Mouse (Mus musculus) adipocyte (in vitro differentiated cells): ENCODE data around the gene Psme3.

Experiments used
- DNase-seq: peaks from one replicate; pipeline ENCODE4 v3.0.0-alpha.2; 2016; ENCODE audit warnings: low spot score

The Psme3 gene

DNA sequence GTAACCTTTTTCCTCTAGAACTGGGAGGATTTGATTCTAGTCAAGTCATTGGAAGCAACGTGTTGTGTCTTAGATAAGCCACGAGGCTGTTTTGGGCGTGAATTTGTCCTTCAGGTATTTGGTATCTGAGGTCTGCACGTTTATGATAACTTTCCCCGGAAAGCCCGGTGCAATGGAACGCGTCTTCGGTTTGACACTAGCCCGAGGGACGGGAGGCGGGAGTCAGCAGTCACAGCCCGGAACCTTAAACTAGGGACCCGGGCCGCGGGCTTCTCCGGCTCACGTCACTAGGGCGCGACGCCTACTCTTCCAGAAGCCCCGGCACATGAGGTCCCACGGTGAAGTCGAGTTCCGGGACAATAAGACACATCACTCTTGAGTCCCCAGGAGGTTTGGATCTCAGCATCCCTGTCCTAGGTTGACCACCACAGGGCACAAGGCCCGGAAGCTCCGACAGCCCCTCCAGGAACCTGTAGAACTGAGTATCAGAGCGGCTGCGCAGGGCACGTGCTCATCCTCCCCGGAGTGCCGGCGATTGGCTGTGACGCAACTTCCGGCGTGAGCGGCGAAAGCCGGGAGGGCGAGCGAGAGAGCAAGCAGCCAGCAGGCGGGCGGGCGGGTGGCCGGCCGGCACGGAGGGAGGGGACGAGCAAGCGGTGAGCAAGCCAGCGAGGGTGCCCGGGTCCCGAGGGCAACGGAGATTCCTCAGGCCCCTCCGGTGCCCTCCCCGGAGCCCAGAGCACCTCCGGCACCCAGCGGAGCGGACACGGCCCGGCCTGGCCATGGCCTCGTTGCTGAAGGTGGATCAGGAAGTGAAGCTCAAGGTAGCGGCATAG lies at the start of gene Psme3:
Psme3 (plus strand) TSS at position 549 of the 836 bp plus-strand sequence.
- peak; percentile 91 for DNase-seq

DNA sequence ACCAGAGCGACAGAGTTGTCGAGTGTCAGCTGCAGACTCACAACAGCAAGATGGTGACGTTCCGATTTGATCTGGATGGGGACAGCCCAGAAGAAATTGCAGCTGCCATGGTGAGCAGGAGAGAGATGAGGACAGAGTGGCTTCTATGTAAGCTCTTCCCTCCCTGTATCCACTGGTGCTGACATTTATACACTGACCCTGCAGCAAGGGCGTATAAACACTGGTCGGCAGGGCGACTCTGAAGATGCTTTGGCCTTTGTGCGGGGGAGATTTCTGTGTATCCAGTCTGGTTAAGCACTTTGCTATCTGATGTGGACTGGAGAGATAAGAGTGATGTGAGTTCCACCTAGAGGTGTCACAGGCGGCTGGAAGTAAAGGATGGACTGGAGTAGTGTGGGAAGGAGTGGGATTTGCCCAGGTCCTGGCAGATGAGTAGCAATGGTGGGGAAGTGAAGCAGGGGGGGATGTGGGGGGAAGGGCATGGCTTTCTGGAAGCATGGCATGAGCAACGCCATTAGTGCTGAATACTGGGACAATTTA lies 46.4 kb upstream of the Psme3 start:
- no peak for DNase-seq

DNA sequence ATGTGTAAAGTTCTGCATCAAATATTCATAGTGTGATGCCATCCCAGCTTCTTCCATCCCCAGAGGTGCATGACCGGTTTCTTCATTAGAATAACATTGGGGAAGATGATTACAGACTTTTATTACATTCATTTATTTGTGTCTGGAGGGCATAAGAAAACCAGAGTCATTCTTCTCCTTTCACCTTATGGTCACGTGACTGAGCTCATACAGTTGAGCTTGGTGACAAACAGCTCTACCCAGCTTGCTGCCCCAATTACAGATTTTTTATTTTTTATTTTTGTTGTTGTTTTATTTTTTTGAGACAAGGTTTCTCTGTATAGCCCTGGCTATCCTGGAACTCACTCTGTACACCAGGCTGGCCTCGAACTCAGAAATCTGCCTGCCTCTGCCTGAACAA lies 43.6 kb upstream of the Psme3 start:
- DNase-seq: no peak

DNA sequence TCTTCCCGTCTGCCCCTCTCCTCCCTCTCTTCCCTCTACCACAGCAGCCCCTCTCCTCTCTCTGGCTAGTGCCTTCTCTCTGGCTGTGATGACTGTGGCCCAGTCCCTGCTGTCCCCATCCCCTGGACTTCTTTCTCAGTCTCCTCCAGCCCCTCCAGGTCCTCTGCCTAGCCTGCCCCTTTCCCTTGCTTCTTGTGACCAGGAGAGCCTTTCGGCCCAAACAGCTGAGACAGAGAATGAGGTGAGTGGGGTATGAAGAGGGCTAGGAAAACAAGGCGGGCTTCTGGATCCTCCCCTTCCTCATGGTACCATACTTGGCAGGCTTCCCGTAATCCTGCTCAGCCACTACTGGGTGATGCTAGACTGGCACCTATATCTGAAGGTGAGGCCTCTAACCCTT lies 40.7 kb upstream of the Psme3 start:
- DNase-seq: no peak

DNA sequence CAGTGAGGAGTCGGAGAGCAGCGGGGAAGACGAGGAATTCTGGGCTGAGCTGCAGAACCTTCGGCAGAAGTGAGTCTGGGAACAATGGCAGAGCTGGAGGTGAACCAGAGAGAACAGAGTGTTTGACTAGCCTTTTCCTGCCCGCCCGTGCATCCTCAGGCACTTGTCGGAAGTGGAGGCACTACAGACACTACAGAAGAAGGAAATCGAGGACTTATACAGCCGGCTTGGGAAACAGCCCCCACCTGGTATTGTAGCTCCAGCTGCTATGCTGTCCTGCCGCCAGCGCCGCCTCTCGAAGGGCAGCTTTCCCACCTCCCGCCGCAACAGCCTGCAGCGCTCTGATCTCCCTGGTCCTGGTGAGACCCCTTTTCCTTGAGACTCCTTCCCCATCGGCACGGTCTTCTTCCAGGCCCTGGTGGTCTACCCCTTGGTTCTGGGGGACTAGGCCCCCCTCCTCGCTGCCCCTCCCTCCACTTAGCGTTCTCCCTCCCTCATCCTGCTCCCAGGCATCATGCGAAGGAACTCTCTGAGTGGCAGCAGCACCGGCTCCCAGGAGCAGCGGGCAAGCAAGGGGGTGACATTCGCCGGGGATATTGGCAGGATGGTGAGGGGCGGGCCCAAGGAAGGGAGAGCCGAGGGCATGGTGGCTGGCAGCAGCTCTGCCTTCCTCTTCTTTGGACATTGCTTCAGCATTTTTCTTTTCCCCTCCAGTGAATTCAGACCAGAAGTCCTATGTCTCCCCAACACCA lies 39.5 kb upstream of the Psme3 start:
- DNase-seq: no peak

DNA sequence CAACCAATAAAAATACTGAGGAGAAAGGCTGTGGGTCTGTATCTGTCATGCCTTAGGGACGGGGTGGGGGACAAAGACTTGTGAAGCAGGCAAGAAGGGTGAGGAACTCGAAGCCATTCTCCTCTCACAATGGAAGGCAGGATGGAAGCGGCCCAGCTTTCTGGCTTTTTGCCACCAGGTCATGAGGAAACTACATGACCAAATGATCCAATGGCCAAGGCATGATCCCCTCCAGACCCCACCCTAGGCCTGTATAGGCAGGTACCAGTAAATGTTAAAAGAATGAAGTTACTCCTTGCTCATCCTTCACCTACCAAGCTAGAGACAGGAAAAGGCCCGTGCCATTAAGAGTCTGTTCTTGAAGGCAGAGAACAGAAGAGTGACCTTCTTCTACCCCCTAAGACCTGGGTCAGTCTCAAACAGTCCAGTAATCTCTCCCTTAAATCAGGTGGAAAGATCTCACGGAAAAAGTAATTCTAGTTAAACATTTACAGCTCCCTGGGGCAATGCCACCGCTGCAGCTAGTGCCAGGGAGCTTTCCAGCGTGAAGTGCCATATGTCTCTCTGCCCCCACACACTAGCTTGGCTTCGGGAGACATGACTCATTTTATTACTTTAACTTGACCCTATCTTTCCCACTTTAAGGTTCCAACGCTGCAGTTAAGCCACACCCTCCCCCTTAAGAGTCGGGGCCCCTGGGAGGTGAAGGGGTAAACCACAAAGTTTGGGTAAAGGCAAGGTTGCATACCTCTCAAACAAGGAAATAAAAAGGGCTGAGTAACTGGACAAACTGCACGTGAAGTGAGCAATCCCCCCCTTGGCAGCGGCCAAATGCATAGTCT lies 38.4 kb upstream of the Psme3 start:
- peak; percentile 39 for DNase-seq

DNA sequence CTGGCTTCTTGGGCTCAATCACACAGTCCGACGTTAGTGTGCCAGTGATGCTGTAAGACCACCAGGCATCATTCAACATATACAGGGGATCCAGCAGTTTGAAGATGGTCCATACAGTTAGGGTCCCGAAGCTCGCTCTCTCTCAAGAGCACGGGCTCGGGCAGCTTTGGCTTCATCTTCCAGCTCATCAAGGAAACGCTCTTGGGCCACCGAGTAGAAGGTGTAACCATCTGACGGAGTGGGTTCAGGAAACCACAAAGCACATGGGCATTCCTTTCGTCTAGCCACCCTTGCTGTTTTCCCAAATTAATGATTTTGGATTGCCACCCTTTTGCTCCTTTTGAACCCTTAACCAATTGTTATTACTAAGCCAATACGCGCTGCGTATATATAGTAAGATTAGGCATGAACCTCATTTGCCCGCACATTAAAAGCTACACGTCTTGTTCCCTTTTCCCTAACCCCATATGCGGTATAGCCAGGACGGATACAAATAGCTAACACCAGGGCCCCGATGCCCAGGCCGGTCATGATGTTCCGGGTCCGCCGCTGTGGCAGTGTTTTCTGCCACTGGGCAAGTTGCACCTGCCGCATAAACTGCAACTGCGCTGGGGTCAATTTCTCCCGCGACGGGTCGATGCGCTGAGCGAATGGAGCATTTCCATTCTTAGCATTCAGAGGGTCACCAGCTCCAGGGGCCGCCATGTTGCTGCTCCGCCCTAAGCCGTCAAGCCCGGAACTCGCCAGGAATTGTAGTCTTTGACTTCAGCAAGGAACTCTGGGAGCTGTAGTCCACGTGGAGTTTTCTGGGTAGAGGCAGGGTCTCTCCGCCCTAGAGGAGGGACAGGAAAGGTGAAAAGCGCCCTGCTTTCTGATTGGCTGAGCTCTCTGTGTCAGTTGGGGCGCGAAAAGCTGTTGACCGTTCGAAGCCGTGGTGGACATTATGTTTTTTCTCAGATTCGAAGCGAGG lies 37.5 kb upstream of the Psme3 start, which contains the start of the genes Cntd1 and Coa3:
Cntd1 (plus strand) TSS at position 790 of the 970 bp plus-strand sequence.
Coa3 (minus strand) TSS at position 892 of the 970 bp plus-strand sequence.
- peak; percentile 67 for DNase-seq

DNA sequence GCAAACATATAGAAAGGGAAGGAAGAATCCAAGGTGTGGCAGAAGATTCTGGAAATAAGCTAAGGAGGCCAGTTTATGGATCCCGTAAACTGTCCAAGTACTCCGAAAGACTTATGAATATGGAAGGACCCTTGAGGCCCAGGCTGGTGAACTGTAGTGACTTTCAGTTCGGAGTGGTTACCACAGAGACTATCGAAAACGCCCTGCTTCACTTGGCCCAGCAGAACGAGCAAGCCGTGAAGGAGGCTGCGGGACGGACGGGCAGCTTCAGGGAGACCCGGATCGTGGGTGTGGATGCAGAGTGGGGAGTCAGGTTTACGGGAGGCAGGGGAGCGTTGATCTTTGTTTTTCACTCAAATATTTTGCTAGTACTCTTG lies 36.8 kb upstream of the Psme3 start:
- no peak for DNase-seq

DNA sequence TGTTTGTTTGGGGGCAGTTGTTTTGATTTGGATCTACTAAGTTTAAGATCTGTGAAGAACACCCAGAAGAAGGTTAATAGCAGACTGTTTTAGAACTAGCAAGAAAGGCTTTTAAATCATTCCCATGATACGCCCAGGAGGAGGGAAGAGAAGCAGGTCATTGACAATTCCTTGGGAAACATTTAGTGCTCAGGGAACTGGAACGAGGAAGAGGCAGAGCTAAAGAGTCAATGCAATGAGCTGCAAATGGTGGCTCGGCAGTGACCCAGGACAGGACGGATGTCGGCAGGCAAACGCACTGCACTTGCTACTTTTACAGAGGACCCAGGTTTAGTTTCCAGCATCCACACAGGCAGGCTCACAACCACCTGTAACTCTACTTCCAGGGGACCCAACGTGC lies 35.2 kb upstream of the Psme3 start:
- no peak for DNase-seq

DNA sequence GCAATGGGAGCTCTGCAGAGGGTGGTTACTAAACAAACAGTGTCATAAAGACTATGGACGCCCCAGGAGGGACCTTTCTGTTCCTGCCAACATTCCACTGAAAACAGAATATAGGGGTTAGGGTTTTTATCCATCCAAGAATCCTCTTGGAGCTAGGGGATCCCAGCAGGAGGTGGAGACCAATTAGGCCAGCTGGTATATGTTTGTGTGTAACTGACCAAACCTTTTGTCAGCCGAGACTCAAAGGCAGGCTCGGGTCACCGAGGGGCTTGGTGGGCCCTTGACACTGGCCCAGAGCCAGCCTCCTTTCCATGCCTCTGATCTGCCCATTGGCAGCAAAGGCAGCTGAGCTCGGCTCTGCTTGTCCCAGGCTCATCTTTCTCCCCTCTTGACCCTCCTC lies 33.1 kb upstream of the Psme3 start:
- DNase-seq: no peak

DNA sequence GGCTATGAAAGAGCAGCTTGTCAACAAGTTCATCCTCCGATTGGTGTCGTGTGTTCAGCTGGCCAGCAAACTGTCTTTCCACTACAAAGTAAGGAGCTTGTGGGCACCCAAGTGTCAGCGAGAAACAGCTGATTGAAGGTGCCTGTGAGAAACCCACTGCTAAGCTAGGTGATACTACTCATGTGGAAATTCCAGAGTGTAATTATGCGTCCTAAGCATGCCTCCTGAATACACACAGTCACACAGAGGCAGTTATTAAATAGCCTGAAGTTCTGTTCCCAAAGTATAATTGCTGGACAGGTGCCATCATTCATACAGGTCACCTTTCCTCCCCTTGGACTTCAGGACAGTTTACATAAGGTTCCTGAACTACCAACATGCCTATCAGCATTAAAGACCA lies 32.2 kb upstream of the Psme3 start:
- DNase-seq: no peak

DNA sequence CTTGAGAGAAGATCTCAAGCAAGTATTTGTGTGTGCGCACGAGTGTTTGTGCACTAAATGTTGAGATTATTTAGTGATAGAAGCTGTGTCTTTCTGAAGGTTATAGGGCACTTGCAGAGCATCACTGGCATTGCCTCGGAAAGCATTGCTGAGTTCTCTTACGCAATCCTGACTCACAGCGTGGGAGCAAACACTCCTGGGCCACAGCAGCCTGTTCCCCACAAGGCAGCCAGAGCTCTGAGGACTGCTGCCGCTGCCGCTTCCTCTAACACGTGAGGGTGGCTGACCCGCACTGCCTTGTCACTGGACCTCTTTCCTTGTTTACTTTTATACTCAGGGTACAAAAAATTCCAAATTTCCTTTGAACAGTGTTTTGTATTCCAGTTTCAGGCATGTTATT lies 28.7 kb upstream of the Psme3 start:
- DNase-seq: peak; percentile 82

DNA sequence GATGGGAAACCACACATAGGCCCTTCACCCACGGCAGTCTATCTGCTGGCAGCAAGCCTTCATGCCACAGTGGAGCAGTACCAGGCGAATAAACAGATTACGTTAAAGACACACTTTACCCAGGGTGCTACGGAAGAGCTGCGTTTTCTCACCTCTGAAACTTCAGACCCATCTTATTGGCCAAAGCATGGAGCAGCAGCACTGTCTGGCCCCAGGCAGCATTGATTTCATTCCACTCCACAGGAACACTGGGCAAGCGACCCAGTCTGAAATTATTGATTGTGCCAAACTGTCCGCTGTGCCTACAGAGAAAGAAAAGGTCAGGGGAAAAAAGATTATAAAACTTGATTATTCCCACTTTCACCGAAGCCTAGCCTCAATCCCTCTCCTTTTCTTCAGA lies 24.8 kb upstream of the Psme3 start:
- DNase-seq: no peak

DNA sequence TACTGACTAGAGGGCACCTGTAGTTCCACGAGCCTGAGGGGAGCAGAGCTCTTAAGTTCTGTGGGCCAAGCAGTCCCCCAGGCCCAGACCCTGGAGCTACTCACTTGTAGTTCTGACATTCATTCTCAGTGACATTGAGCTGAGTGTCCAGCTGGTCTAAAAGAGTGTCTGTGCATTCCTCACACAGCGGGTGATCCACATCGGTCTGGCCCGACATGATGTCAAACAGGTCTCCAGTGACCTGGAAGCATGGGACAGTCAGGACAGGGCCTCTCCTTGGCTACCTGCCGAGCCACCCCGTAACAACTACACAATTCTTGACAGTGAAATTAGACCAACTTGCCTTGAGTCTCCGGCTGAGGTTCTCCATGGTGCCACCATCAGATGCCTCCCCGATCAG lies 20.8 kb upstream of the Psme3 start:
- no peak for DNase-seq

DNA sequence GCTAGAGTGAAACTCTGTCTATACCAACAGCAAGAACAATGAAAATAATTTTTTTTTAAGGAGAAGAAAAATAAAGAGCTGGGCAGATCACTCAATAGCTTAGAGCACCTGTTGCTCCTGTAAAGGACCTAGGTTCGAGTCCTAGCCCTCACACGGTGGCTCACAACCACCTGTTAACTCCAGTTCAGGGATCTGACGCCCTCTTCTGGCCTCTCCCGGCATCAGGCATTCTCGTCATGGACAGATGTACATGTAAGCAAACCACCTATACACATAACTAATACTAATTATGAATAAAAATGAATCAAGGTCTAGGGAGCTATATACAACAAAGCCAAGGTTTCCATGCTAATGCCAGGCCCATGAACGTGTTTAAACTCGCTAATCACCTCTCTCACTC lies 15.1 kb upstream of the Psme3 start:
- DNase-seq: no peak

DNA sequence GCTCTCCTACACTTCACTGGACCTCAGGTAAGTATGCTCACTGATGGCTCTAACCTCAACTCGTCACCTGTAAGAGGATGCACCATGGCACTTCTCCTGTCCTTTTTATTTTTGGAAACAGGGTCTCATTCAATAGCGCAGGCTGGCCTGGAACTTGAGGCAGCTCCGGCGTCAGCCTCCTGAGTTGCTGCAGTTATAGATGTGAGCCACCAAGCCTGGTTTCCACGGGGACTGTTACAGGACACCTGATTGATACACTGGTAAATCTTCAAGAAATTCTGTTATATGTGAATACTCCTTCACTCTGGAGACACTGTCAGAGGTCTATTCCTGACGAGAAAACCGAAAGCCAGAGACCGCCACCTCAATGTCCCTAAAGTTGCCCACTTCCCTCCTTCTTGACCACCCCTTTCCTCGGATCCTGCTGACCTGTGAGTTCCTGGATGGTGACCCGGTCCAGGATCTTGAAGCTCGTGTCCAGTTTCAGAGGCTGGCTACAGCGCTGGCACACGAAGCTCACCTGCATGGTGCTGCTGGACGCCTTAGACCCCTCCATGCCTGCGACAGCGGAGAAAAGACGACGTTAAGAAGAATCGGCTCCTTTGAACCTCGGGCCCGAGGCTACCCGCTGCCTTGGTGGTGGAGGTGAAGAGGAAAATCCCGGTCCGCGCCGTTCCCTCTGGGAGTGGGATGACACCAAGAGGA lies 14.6 kb upstream of the Psme3 start:
- DNase-seq: peak; percentile 21

DNA sequence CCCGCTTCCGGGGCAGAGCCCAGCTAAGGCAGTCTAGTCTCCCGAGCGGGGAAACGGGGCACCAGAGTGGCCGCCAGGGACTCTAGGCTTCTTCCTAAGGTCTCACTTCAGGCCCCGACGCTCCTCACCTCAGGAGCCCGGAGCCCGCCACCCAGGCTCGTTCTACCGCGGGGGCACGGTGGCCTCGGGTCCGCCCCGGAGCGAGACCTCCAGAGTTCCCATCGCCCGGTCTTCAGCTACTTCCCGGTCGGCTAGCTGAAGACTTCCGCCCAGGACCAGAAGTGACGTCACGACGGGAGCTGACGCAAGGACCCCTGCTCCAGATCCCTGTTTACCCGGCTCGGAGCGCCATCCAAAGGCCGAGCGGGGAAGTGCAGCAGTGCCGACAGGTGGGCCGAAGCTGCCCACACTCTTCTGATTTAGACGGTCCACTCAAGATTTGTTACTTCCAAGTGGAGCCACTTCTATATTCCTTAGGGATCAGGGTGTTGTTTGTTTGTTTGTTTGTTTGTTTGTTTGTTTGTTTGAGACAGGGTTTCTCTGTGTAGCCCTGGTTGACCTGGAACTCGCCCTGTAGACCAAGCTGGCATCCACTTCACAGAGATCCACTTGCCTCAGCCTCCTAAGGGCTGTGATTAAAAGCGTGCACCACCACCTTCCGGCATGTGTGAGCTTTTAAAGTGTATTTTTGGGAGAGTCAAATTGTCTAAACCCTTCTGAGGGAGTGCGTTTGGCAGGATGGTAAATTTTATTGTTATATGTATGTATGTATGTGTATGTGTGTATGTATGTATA lies 13.8 kb upstream of the Psme3 start, which contains the start of gene Becn1:
Becn1 (minus strand) TSS at position 283 of the 795 bp plus-strand sequence.
- peak; percentile 97 for DNase-seq

DNA sequence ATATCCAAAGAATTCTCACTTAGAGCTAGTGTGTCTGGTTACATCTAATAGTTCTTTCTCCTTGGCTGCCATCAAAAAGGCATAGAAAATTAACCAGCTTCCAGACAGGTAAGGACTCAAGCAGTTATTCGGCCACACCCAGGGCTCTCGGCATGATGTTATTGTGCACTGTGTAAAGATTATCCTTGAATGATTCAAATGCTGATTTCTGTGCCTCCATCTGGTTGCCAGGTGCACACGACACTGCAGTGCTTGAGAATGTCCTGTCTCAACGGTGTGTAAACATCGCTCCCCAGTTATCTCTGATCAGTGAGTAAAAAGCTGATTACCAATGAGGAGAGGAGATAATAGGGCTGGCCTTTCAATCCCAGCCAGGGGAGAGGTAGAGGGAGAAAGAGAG lies 8.3 kb upstream of the Psme3 start:
- no peak for DNase-seq

DNA sequence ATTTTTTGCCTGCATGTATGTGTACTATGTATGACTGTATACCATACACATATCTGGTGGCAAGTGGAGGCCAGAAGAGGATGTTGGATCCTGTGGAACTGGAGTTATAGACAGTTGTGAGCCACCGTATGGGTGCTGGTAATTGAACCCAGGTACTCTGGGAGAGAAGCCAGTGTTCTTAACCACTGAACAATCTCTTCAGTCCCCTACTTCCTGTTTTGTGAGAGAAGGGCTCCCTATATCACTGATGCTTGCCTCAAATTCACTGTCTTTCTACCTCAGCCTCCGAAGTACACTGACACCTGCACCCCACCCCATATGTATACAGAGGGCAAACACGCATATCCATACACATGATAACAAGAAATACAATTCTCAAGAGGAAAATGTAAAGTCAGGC lies 4.9 kb upstream of the Psme3 start:
- no peak for DNase-seq
